ENCODE assay signal across 8 mouse cellular contexts in the genomic region with DNA sequence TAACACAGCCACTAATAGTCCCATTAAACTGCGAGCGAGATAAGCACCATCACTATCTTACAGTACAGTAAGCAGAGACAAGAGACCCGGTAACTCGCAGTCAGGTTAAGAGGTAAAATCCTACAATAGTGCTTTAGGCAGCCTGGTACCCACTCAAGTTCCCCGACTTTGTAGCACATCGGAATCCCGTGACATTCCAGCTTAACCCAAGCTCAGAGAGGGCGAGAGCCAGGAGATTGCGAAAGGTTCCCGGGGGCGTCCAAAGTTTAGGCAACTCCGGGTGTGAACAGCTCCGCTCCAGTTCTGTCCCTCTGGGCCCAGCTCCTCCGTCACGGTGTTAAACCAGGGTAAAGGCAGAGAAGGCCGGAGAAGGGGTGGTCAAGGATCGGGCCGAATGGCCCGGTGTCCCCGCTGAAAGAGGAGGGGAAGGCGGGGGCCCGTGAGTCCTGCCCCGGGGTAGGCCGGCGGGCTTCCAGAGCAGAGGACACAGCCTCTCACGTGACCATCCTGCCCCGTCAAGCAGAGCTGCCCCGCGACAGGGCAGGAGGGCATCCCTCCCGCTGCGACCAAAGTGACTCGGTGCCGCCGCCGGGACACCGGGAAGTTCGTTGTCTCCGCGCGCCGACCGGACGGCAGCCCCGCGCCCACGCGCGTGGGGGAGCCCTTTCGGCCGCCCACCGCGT. TPM values are rescaled to one million over a fixed set of nuclear protein-coding genes. Genes with fewer than 3 reads are reported as not detected.
DNase-seq lines count a peak whose midpoint lies in the region; ATAC-seq and TF ChIP-seq lines count a peak whose summit lies in the region.

No protein-coding gene starts in this region.

- DNase-seq in 416B (ENCODE audit: low read depth): peak; percentile 69
- DNase-seq in T-cell, adult 2 months (ENCODE audit: low spot score): peak; percentile 46
- DNase-seq in embryo, embryonic 10 days (ENCODE audit: low spot score): peak; percentile 70
- DNase-seq in gastrocnemius, postnatal 10 days: peak; percentile 65
- DNase-seq in induced T-regulatory cell, adult 2 months (ENCODE audit: low read depth): peak; percentile 73
- peak; percentile 95 for DNase-seq in liver, adult 2 months (ENCODE audit: extremely low read depth, low read depth, low spot score)

- whole genome bisulfite sequencing in liver, adult 2 months: under 1% methylated on average over 51 of the region's 52 CpGs
- under 1% methylated on average over 52 of the region's 52 CpGs for WGBS in stomach, embryonic 16.5 days

- H3K9me3 ChIP-seq in stomach, embryonic 16.5 days (replicated peaks; ENCODE audit: control insufficient read depth, low read length): no peaks in the 10 kb centered on the region

- TF ChIP-seq POLR2A in liver, adult 2 months (IDR thresholded peaks at IDR 0.05; ENCODE audit: extremely low read depth, insufficient read depth, low read length): 0 out of 2 replicates have a peak, but pooled peaks have one; percentile 20

- H3K4me2 ChIP-seq in stomach, embryonic 16.5 days (ENCODE audit: low read depth, low read length): peak overlapping the region; percentile 79

- H3K27ac ChIP-seq in liver, adult 2 months (replicated peaks; ENCODE audit: insufficient read depth, low read depth, low read length): peak overlapping the region; percentile 99
- peak overlapping the region; percentile 31 for H3K27ac ChIP-seq in stomach, embryonic 16.5 days (ENCODE audit: low read length)

- peak; percentile 44; the same call in 1 of the 2 replicates for ATAC-seq in monocyte, adult 5-6 weeks (replicated peaks; ENCODE audit: insufficient number of reproducible peaks, low FRiP score, low TSS enrichment, poor library complexity, severe bottlenecking)
- peak; percentile 81 for ATAC-seq in stomach, embryonic 16.5 days (ENCODE audit: insufficient read depth, low FRiP score)

- peak overlapping the region; percentile 98 for H3K9ac ChIP-seq in liver, adult 2 months (ENCODE audit: low read depth, low read length)
- H3K9ac ChIP-seq in stomach, embryonic 16.5 days (ENCODE audit: low read length): peak overlapping the region; percentile 90

- 0 out of 2 replicates have a peak, but pooled peaks cover 3% of the 10 kb centered on the region for H3K36me3 ChIP-seq in liver, adult 2 months (ENCODE audit: control insufficient read depth, insufficient read depth, low read length)
- H3K36me3 ChIP-seq in stomach, embryonic 16.5 days (ENCODE audit: control insufficient read depth, insufficient read depth, low read length): no peaks in the 10 kb centered on the region

- peaks cover 21% of the 10 kb centered on the region for H3K79me2 ChIP-seq in liver, adult 2 months (ENCODE audit: control insufficient read depth, insufficient read depth, low read length)

- peak overlapping the region; percentile 95 for H3K4me3 ChIP-seq in liver, adult 2 months (ENCODE audit: insufficient read depth, low read depth, low read length)
- H3K4me3 ChIP-seq in stomach, embryonic 16.5 days (replicated peaks; ENCODE audit: low read length): peak overlapping the region; percentile 88

- no peaks in the 10 kb centered on the region for H3K27me3 ChIP-seq in liver, adult 2 months (ENCODE audit: control insufficient read depth, insufficient read depth, low read length)
- H3K27me3 ChIP-seq in stomach, embryonic 16.5 days (ENCODE audit: control insufficient read depth, insufficient read depth, low read length): no peaks in the 10 kb centered on the region

- no peak for TF ChIP-seq CTCF in liver, adult 2 months (IDR thresholded peaks at IDR 0.05; ENCODE audit: low read depth, low read length)

- peaks cover 5% of the 10 kb centered on the region; the same call in 1 of the 2 replicates for H3K4me1 ChIP-seq in liver, adult 2 months (ENCODE audit: control insufficient read depth, insufficient read depth, low read length)
- H3K4me1 ChIP-seq in stomach, embryonic 16.5 days (ENCODE audit: control insufficient read depth, insufficient read depth, low read length): peaks cover 5% of the 10 kb centered on the region; the same call in 1 of the 2 replicates

RNA-seq across cellular contexts. Expression of gene Dtnbp1, which starts 0.6 kb away (rescaled TPM):
- total RNA-seq in gastrocnemius, postnatal 10 days (2021): 10 to 100 TPM; 28.2 to 30.1 TPM
- total RNA-seq in liver, adult 2 months (2014; rRNA removed): 32.5 and 47.9 TPM in 2 replicates
- 53.0 and 57.4 TPM in 2 replicates for polyA plus RNA-seq in liver, adult 2 months (2012; rRNA removed)
- 28.6 to 38.3 TPM (median 35.3 TPM) in 3 replicates for total RNA-seq in monocyte, adult 5-6 weeks (2017)
- 46.5 and 50.1 TPM in 2 replicates for polyA plus RNA-seq in stomach, embryonic 16.5 days (2015; fragmentation: Nextera tagmentation; extraction: Ambion mirVana)

Comparison
In these comparisons a context has a peak if more than half of its experiments do, and no peak if none do; other contexts are left out.
1. Peak in every context shown above with its lines: DNase-seq, ATAC-seq, H3K4me3 ChIP-seq and H3K27ac ChIP-seq.